Mouse (Mus musculus) liver (tissue): Measurements from ENCODE around the gene Thyn1.

Experiments
- DNase-seq: peaks from one replicate; pipeline ENCODE4 v3.0.0-alpha.2; 2020; ENCODE audit warnings: mixed read lengths

Gene Thyn1

DNA sequence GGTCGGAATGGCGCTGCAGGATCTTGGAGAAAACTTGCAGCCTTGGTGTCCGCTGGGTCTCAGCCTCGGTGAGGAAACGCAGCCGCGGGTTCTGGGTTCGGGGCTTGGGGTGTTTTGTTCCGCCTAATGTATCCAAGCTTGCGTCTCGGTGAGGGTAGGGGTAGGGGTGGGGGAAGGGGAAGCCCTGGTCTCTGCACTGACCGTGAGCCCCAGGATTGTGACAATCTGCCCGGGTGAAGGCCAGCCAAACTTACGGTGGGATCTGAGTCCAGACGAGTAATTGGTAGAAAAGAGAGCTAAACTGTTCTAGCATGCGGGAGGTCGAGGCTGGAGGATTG is 31.2 kb downstream of the Thyn1 start:
- DNase-seq = no peak

GRCm38 (mm10) chr9:27043892-27044291 is 44.4 kb downstream of the Thyn1 start:
- no peak for DNase-seq

GRCm38 (mm10) chr9:27049492-27049891 is 50.0 kb downstream of the Thyn1 start:
- DNase-seq = no peak
